Comparison of ENCODE assay signal across 10 mouse cellular contexts in the genomic region with DNA sequence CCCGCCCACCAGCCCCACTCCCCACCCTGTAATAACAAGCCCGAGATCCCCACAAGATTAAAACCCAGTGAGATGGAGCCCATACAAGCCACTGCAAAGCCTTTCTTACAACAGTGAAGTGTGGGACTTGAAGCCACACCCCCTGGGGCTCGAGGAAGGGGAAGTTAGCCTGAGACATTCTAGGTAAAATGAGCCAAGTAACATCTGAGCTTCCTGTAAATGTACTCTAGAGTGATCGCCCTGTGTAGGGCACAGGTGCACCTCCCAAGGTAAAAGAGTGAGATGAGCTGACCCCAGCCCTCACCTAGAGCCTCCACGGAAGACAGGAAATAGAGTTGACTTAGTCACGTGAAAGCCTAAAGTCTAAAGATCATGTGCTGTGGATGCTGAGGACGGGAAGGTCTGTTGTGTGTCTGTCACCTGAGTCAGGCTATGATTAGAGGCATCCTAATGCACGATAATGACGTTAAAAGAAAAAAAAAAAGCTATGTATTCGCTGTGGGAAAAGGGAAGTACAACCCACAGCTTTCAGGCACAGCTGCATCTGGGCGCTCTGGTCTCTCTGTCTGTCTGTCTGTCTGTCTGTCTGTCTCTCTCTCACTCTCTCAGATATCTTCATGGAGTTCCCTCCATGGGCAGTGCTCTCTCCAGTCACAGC. TPM values are rescaled to one million over a fixed set of nuclear protein-coding genes. Genes with fewer than 3 reads are reported as not detected.
DNase-seq lines count a peak whose midpoint lies in the region; ATAC-seq and TF ChIP-seq lines count a peak whose summit lies in the region.
"Had no signal": no experiment of that assay in that cellular context is flagged by ENCODE, and none has a peak within 500 bp of the region (broad histone marks: within the 10 kb centered on the region; RNA-seq: fewer than 3 reads in every experiment).

No protein-coding gene starts in this region.

- no peak for TF ChIP-seq CTCF in spleen, adult 2 months (IDR thresholded peaks at IDR 0.05; ENCODE audit: extremely low read depth, insufficient read depth, insufficient read length, insufficient replicate concordance)
- TF ChIP-seq CTCF in cortical plate, adult 2 months (IDR thresholded peaks at IDR 0.05; ENCODE audit: extremely low read depth, insufficient read depth, low read length), result no peak

- no peaks in the 10 kb centered on the region for H3K27me3 ChIP-seq in spleen, adult 2 months (ENCODE audit: control insufficient read depth, insufficient read depth, low read length)
- no peaks in the 10 kb centered on the region for H3K27me3 ChIP-seq in megakaryocyte, embryonic 14.5 days (replicated peaks)
- H3K27me3 ChIP-seq: forebrain, embryonic 15.5 days had no signal

- H3K36me3 ChIP-seq in spleen, adult 2 months (ENCODE audit: control insufficient read depth, insufficient read depth, low read length), result no peaks in the 10 kb centered on the region
- peaks cover 81% of the 10 kb centered on the region for H3K36me3 ChIP-seq in megakaryocyte, embryonic 14.5 days (replicated peaks; ENCODE audit: low read length)
- H3K36me3 ChIP-seq: forebrain, embryonic 15.5 days had no signal

- peaks cover 65% of the 10 kb centered on the region for H3K4me1 ChIP-seq in spleen, adult 2 months (ENCODE audit: control insufficient read depth, insufficient read depth, insufficient read length)
- H3K4me1 ChIP-seq in cortical plate, adult 2 months (ENCODE audit: control insufficient read depth, insufficient read depth, low read length), result peaks cover 4% of the 10 kb centered on the region
- peaks cover 100% of the 10 kb centered on the region for H3K4me1 ChIP-seq in megakaryocyte, embryonic 14.5 days

- H3K4me3 ChIP-seq in spleen, adult 2 months (ENCODE audit: extremely low read depth, insufficient read depth, insufficient read length), result no peak overlapping the region
- no peak overlapping the region for H3K4me3 ChIP-seq in cortical plate, adult 2 months (ENCODE audit: insufficient read depth, low read length)
- H3K4me3 ChIP-seq in megakaryocyte, embryonic 14.5 days (replicated peaks), result peak overlapping the region; percentile 83
- H3K4me3 ChIP-seq: forebrain, embryonic 15.5 days had no signal

- peak overlapping the region; percentile 85 for H3K27ac ChIP-seq in spleen, adult 2 months (ENCODE audit: insufficient read depth, low read length)
- 0 out of 2 replicates have a peak overlapping the region, but pooled peaks have one; percentile 52 for H3K27ac ChIP-seq in cortical plate, adult 2 months (ENCODE audit: insufficient read depth, low read length)
- H3K27ac ChIP-seq: forebrain, embryonic 15.5 days had no signal

- WGBS in spleen, adult 2 months, result 7% methylated on average over 11 of the region's 11 CpGs

- no peaks in the 10 kb centered on the region for H3K9me3 ChIP-seq in megakaryocyte, embryonic 14.5 days
- H3K9me3 ChIP-seq: forebrain, embryonic 15.5 days had no signal

- no peak for ATAC-seq in megakaryocyte-erythroid progenitor cell, adult 5-6 weeks (replicated peaks; ENCODE audit: low FRiP score, low TSS enrichment, poor library complexity, severe bottlenecking)
- ATAC-seq: forebrain, embryonic 15.5 days; midbrain, embryonic 16.5 days had no signal

- no peak for TF ChIP-seq POLR2A in spleen, adult 2 months (IDR thresholded peaks at IDR 0.05; ENCODE audit: low read depth, low read length)
- TF ChIP-seq POLR2A in cortical plate, adult 2 months (IDR thresholded peaks at IDR 0.05; ENCODE audit: extremely low read depth, insufficient read depth, low read length), result no peak

- peak; percentile 65 to 77 for DNase-seq in spleen, adult 2 months (ENCODE audit: low read depth in 1 of 2, low spot score in 2 of 2)
- DNase-seq in spleen, adult 12 weeks (ENCODE audit: low spot score), result no peak
- DNase-seq in cerebellum, adult 9-11 months, result no peak
- DNase-seq in layer of hippocampus, adult 11-12 months (ENCODE audit: low spot score), result no peak
- DNase-seq: cerebellum, postnatal 25 days had no signal

RNA-seq across cellular contexts. Expression of gene Tpst2, which starts 10.6 kb away (rescaled TPM):
- polyA plus RNA-seq in spleen, adult 2 months (2012; rRNA removed), result 102 and 108 TPM in 2 replicates
- polyA plus RNA-seq in cortical plate, adult 2 months (2012; rRNA removed), result 31.4 and 35.4 TPM in 2 replicates
- polyA plus RNA-seq in megakaryocyte, embryonic 14.5 days (2012; ENCODE audit: insufficient read depth, low replicate concordance), result 299 and 479 TPM in 2 replicates
- 37.4 and 43.4 TPM in 2 replicates for total RNA-seq in megakaryocyte-erythroid progenitor cell, adult 5-6 weeks (2014; fragmentation: Nextera tagmentation)
- total RNA-seq in megakaryocyte-erythroid progenitor cell, adult 5-6 weeks (2017), result 17.6 and 27.3 TPM in 2 replicates

RNA-seq across cellular contexts. Expression of gene Crybb1, which starts 31.5 kb away (rescaled TPM):
- polyA plus RNA-seq in spleen, adult 2 months (2012; rRNA removed), result 0.25 and 0.46 TPM in 2 replicates
- polyA plus RNA-seq in cortical plate, adult 2 months (2012; rRNA removed), result 7.5 and 8.2 TPM in 2 replicates
- polyA plus RNA-seq in megakaryocyte, embryonic 14.5 days (2012; ENCODE audit: insufficient read depth, low replicate concordance), result 0.25 and 3.6 TPM in 2 replicates
- total RNA-seq in megakaryocyte-erythroid progenitor cell, adult 5-6 weeks (2014; fragmentation: Nextera tagmentation), result not detected in 2 replicates
- not detected in 2 replicates for total RNA-seq in megakaryocyte-erythroid progenitor cell, adult 5-6 weeks (2017)

RNA-seq across cellular contexts. Expression of gene Cryba4, which starts 34.8 kb away (rescaled TPM):
- 1.5 and 2.6 TPM in 2 replicates for polyA plus RNA-seq in spleen, adult 2 months (2012; rRNA removed)
- 1.7 and 2.2 TPM in 2 replicates for polyA plus RNA-seq in cortical plate, adult 2 months (2012; rRNA removed)
- polyA plus RNA-seq in megakaryocyte, embryonic 14.5 days (2012; ENCODE audit: insufficient read depth, low replicate concordance), result 9.4 and 17.2 TPM in 2 replicates
- total RNA-seq in megakaryocyte-erythroid progenitor cell, adult 5-6 weeks (2014; fragmentation: Nextera tagmentation), result not detected in 2 replicates
- not detected in 2 replicates for total RNA-seq in megakaryocyte-erythroid progenitor cell, adult 5-6 weeks (2017)

RNA-seq across cellular contexts. Expression of gene Tfip11, which starts 39.0 kb away (rescaled TPM):
- 29.8 and 36.5 TPM in 2 replicates for polyA plus RNA-seq in spleen, adult 2 months (2012; rRNA removed)
- 39.4 and 42.3 TPM in 2 replicates for polyA plus RNA-seq in cortical plate, adult 2 months (2012; rRNA removed)
- polyA plus RNA-seq in megakaryocyte, embryonic 14.5 days (2012; ENCODE audit: insufficient read depth, low replicate concordance), result 30.3 and 35.0 TPM in 2 replicates
- total RNA-seq in megakaryocyte-erythroid progenitor cell, adult 5-6 weeks (2014; fragmentation: Nextera tagmentation), result 32.1 and 33.3 TPM in 2 replicates
- 14.7 and 22.6 TPM in 2 replicates for total RNA-seq in megakaryocyte-erythroid progenitor cell, adult 5-6 weeks (2017)

RNA-seq across cellular contexts. Expression of gene Srrd, which starts 55.7 kb away (rescaled TPM):
- 30.8 and 33.6 TPM in 2 replicates for polyA plus RNA-seq in spleen, adult 2 months (2012; rRNA removed)
- 61.9 and 64.7 TPM in 2 replicates for polyA plus RNA-seq in cortical plate, adult 2 months (2012; rRNA removed)
- polyA plus RNA-seq in megakaryocyte, embryonic 14.5 days (2012; ENCODE audit: insufficient read depth, low replicate concordance), result 23.5 and 26.3 TPM in 2 replicates
- total RNA-seq in megakaryocyte-erythroid progenitor cell, adult 5-6 weeks (2014; fragmentation: Nextera tagmentation), result 17.6 and 30.6 TPM in 2 replicates
- 16.2 and 18.7 TPM in 2 replicates for total RNA-seq in megakaryocyte-erythroid progenitor cell, adult 5-6 weeks (2017)

Comparison
In these comparisons a context has a peak if more than half of its experiments do, and no peak if none do; other contexts are left out.
1. DNase-seq: peak in spleen, adult 2 months (2 of 2); none in spleen, adult 12 weeks (single experiment), cerebellum, adult 9-11 months (single experiment) and layer of hippocampus, adult 11-12 months (single experiment).